Mouse (Mus musculus): ENCODE measurements at regions not wholly inside any gene's neighbourhood (a gene's known extent, or its start where the extent isn't known, plus 50 kb on each side); places are given as distances from the start of the nearest gene placed in this dataset.
"Not testable (repeated sequence)": the region's sequence is repeated elsewhere in the genome, so short reads cannot be mapped to it uniquely, and the experiment has no call there.

DNA sequence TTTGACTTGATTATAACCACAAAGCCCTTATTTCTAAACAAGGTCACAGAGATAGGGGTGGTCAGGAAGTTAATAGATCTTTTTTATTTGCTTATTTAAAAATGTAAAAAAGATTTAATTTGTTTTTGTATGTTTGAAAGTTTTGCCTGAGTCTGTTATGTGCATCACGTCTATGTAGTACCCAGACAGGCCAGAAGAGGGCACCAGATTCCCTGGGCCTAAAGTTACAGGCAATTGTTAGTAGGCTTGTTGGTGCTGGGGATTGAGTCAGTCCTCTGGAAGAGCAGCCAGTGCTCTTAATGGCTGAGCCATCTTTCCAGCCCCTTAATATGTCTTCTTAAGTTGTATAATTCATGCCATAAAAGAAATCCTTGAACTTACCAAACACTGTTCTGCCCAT is 211.5 kb upstream of the 1700012A03Rik start:
- Histone ChIP-seq H3K9ac (no peak overlapping the region), H3K36me3 (no peaks in the 10 kb centered on the region), H3K27me3 (no peaks in the 10 kb centered on the region), H3K4me2 (no peak overlapping the region), H3K27ac (no peak overlapping the region), H3K9me3 (no peaks in the 10 kb centered on the region), H3K4me1 (no peaks in the 10 kb centered on the region), H3K4me3 (no peak overlapping the region)
- no peak for ATAC-seq (ENCODE audit: insufficient number of reproducible peaks, low FRiP score, low TSS enrichment, low read depth)
- WGBS, result 75% methylated on average over 1 of the region's 1 CpGs

DNA sequence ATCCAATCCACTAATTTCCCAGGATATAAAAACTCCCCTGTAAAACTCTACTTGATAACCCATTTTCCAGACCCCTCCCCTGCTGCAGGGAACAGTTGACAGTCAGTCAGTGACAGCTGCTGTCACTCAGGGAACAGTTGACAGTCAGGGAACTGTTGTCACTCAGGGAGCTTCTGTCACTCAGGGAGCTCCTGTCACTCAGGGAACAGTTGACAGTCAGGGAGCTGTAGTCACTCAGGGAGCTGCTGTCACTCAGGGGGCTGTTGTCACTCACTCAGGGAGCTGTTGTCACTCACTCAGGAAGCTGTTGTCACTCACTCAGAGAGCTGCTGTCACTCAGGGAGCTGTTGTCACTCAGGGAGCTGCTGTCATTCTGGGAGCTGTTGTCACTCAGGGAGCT is 214.3 kb upstream of the 1700012A03Rik start:
- no peaks in the 10 kb centered on the region for H3K27me3 ChIP-seq
- no peaks in the 10 kb centered on the region for H3K9me3 ChIP-seq
- no peak overlapping the region for H3K27ac ChIP-seq
- no peak overlapping the region for H3K4me3 ChIP-seq
- H3K9ac ChIP-seq, result no peak overlapping the region
- no peaks in the 10 kb centered on the region for H3K36me3 ChIP-seq
- no peak overlapping the region for H3K4me2 ChIP-seq
- no peaks in the 10 kb centered on the region for H3K4me1 ChIP-seq
- no peak for ATAC-seq (ENCODE audit: insufficient number of reproducible peaks, low FRiP score, low TSS enrichment, low read depth)

DNA sequence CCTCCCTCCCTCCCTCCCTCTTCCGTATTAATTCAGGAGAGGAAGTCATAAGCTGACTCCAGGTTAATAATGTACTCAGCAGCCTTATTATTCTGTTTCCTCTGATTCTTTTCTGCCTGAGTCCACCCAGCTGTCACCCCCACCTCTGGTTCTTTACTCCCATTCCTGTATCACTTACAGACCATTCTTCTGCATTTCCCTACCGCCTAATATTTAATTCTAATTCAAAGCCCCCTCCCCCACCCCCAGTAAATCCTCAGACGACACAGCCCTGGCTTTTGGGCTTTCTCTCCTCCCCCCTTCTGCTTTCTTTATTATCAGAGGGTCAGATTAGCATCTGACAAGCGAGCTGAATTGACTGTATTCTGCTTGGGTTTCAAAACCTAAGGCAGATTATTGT is 215.5 kb upstream of the 1700012A03Rik start:
- Histone ChIP-seq H3K9me3 (no peaks in the 10 kb centered on the region), H3K4me3 (no peak overlapping the region), H3K36me3 (no peaks in the 10 kb centered on the region), H3K4me2 (no peak overlapping the region), H3K27me3 (no peaks in the 10 kb centered on the region), H3K9ac (no peak overlapping the region), H3K4me1 (no peaks in the 10 kb centered on the region), H3K27ac (no peak overlapping the region)
- ATAC-seq (ENCODE audit: insufficient number of reproducible peaks, low FRiP score, low TSS enrichment, low read depth), result no peak
- WGBS, result 28% methylated on average over 3 of the region's 4 CpGs

DNA sequence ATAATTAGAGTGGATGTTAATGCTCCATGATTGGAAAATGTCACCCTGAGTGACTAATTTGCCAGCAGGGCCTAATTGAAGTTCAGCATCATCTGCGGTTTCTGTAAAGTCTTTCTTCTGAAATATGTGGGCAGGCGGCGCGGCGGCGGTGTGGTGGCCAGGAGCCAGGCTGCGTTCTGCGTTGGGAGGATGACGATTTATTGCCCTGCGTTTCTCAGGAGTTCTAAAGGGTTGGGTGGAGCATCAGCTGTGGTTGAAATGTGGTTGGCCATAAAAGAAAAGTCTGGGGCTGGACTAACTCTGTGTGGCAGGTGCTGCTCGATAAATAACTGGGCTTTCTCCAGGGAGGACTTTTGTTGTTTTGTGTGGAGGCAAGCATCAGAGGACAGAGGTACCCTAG is 219.4 kb upstream of the 1700012A03Rik start:
- H3K9me3 ChIP-seq, result no peaks in the 10 kb centered on the region
- H3K27ac ChIP-seq, result no peak overlapping the region
- H3K4me2 ChIP-seq, result no peak overlapping the region
- no peaks in the 10 kb centered on the region for H3K4me1 ChIP-seq
- no peaks in the 10 kb centered on the region for H3K36me3 ChIP-seq
- no peaks in the 10 kb centered on the region for H3K27me3 ChIP-seq
- no peak overlapping the region for H3K4me3 ChIP-seq
- no peak for ATAC-seq (ENCODE audit: insufficient number of reproducible peaks, low FRiP score, low TSS enrichment, low read depth)
- no peak overlapping the region for H3K9ac ChIP-seq
- WGBS, result 28% methylated on average over 11 of the region's 11 CpGs

DNA sequence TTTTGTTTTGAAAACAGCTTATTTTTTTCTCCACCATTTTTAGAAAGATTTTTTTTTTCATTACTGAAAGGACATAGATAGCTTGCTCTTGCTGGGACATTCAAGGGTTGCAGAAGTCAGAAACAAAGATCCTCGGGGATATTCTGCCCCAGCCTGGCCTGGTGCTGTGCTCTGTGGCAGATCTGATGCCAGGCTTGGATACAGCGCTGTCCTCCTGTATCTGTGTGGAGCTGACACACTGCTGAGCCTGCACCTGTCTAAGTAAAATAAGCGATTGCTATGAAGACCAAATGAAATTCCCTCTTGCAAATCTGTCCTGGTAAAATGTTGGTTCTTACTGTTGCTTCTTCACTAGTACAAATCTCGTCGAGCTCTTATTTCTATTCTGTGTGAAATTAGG is 226.4 kb upstream of the 1700012A03Rik start:
- no peak overlapping the region for H3K4me2 ChIP-seq
- no peak overlapping the region for H3K9ac ChIP-seq
- H3K27ac ChIP-seq, result no peak overlapping the region
- ATAC-seq (ENCODE audit: insufficient number of reproducible peaks, low FRiP score, low TSS enrichment, low read depth), result no peak
- H3K9me3 ChIP-seq, result no peaks in the 10 kb centered on the region
- H3K4me1 ChIP-seq, result no peaks in the 10 kb centered on the region
- no peak overlapping the region for H3K4me3 ChIP-seq
- no peaks in the 10 kb centered on the region for H3K36me3 ChIP-seq
- 88% methylated on average over 5 of the region's 5 CpGs for WGBS
- H3K27me3 ChIP-seq, result no peaks in the 10 kb centered on the region

DNA sequence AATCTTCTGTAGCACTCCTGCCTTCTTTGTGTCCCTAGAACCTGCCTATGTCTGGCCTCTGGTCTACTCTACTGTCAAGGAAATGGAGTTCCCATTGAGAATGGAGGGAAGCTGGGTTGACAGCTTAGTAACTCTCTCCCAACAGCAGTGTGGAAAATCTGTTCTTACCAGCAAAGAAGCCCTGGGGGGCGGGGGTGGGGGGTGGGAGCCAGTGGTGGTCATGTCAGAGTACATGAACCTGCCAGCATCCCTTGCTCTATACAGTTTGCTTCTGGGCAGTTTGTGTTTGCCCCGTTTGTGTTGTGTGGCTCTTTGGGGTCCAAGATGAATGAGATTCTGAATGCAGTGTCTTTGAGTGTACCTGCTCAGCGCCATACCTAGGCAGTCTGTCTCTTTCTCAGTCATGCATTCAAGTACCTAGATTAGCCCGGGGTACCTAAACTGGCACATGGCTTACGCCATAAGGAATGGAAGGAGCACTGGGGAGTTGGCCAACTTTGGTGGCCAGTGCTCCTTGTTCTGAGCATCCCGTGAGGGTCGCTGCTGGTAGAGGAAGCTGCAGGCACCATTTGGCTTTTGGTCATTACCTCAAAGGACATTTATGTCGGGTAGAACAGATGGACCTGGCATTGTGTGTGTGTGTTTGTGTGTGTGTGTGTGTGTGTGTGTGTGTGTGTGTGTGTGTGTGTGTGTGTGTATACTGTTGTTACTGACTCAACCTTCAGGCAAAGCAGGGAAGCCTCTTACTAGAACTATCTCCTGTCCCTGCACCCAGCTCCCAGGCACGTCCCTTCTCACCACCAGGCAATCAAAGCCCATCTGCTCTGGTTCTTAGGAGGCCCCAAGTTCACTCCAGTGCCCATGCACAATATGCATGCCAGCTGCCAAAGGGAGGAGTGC is 227.6 kb upstream of the 1700012A03Rik start:
- no peak overlapping the region for H3K4me2 ChIP-seq
- no peaks in the 10 kb centered on the region for H3K27me3 ChIP-seq
- H3K9ac ChIP-seq, result no peak overlapping the region
- 66% methylated on average over 9 of the region's 9 CpGs for WGBS
- no peak overlapping the region for H3K27ac ChIP-seq
- H3K36me3 ChIP-seq, result no peaks in the 10 kb centered on the region
- no peak overlapping the region for H3K4me3 ChIP-seq
- H3K4me1 ChIP-seq, result no peaks in the 10 kb centered on the region
- no peak for ATAC-seq (ENCODE audit: insufficient number of reproducible peaks, low FRiP score, low TSS enrichment, low read depth)
- no peaks in the 10 kb centered on the region for H3K9me3 ChIP-seq

DNA sequence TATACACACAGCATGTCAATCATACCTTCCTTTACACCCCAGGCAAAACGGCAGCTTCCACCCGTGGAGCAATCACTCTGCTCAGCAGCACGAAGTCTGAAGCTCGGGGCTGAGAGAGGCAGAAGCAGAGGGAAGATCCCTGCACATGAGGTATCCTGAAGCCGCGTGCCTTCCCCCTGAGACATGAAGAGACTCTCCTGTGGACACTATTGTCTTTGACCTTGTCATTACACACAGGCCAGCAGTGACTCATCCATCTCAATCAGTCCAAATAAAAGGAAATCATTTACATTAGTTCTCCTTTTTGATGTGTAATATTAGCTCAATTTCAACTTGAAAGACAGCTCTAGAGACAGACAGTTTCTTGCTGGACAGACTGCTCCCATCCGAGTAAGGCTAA is 228.4 kb upstream of the 1700012A03Rik start:
- WGBS, result 55% methylated on average over 7 of the region's 7 CpGs
- no peak for ATAC-seq (ENCODE audit: insufficient number of reproducible peaks, low FRiP score, low TSS enrichment, low read depth)

DNA sequence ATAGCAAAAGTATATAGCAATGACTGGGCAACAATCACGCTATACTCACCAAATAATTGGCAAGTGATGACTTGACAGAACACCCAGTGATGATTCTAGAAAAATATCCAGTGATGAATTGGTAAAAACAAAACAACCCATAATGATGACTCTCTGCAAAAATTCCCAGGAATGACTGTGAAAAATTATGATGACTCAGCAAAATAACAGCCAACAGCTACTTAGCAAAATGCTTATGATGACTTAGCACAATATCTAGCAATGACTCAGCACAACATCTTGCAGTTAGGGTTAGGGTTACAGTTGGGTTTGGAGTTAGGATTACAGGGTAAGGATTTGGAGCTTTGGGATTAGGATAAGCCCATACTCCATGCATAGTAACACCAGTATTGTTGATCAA is 232.4 kb upstream of the 1700012A03Rik start:
- WGBS, result 96% methylated on average over 1 of the region's 1 CpGs
- Histone ChIP-seq H3K27ac (no peak overlapping the region), H3K4me2 (no peak overlapping the region), H3K9ac (no peak overlapping the region), H3K4me1 (no peaks in the 10 kb centered on the region), H3K9me3 (no peaks in the 10 kb centered on the region), H3K4me3 (no peak overlapping the region), H3K36me3 (no peaks in the 10 kb centered on the region), H3K27me3 (no peaks in the 10 kb centered on the region)
- ATAC-seq (ENCODE audit: insufficient number of reproducible peaks, low FRiP score, low TSS enrichment, low read depth), result no peak

More for the DNA sequence above, 228.4 kb upstream of the 1700012A03Rik start:
- Histone ChIP-seq H3K4me1 (no peaks in the 10 kb centered on the region), H3K9ac (no peak overlapping the region), H3K4me3 (no peak overlapping the region), H3K27ac (no peak overlapping the region), H3K9me3 (no peaks in the 10 kb centered on the region), H3K4me2 (no peak overlapping the region), H3K27me3 (no peaks in the 10 kb centered on the region), H3K36me3 (no peaks in the 10 kb centered on the region)

DNA sequence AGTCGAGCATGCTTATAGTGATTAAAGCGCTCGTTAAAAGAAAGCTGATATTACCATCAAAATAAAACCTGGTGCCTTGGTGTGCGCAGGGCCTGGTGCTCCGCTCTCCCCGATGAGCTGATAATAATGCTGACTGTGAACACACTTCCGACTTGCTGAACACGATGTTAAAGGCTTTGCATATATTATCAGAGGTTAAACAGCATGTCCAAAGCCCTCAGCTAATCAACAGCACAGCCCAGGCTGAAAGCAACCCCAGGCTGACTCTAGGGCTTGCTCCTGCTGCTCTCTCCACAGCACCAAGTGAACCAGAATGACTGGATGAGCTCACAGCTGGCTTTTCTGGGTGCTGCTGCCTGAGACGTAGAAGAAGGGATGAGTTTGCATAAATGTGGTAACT is 238.2 kb upstream of the 1700012A03Rik start:
- Histone ChIP-seq H3K4me3 (no peak overlapping the region), H3K36me3 (no peaks in the 10 kb centered on the region), H3K4me2 (no peak overlapping the region), H3K4me1 (peaks cover 12% of the 10 kb centered on the region), H3K9me3 (no peaks in the 10 kb centered on the region), H3K9ac (no peak overlapping the region), H3K27me3 (no peaks in the 10 kb centered on the region), H3K27ac (no peak overlapping the region)
- 48% methylated on average over 9 of the region's 9 CpGs for WGBS
- ATAC-seq (ENCODE audit: insufficient number of reproducible peaks, low FRiP score, low TSS enrichment, low read depth), result no peak

DNA sequence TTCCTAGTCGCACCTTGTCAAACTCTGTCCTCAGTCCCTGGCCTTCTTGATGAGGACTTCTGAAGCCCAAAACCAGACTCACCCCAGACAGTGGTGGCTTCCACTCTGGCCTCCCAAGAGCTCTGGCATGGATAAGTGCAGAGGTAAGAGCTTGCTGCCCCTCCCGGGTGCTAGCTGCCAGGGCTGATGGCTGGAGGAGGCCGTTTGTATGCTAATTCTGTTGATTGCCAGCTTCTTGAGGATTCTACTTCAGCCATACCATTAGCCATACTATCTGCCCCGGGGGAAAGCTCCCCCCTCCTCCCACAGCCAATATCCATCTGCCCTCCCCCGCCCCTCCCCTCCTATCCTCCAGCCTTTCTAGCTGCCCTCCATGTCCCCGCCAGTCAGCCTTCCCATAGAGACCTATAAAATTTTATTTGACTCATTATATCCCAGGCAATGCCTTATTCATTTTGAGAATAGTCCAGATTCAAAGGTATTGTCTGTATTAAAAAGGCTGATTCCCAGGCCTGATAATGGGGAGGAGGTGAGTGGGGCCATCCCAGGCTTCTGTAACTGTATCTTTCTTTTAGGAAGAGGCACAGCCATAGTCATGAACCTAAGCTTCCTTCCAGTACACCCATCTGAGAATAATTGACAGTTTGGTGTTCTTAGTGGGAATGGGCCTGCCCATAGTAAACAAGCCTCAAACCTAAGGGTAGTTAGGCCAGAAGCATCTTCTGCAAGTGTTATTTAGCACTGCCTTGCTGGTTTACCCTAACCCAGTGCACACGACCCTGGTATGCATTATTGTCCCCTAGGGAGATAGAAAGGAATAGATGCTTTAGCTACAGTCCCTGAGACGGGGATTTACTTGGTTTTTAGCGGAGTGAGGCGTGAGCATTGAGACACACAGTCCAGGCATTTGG is 239.2 kb upstream of the 1700012A03Rik start:
- 33% methylated on average over 10 of the region's 10 CpGs for WGBS
- no peaks in the 10 kb centered on the region for H3K36me3 ChIP-seq
- H3K9me3 ChIP-seq, result no peaks in the 10 kb centered on the region
- no peaks in the 10 kb centered on the region for H3K27me3 ChIP-seq
- H3K4me2 ChIP-seq, result no peak overlapping the region
- H3K4me3 ChIP-seq, result no peak overlapping the region
- no peak overlapping the region for H3K27ac ChIP-seq
- H3K4me1 ChIP-seq, result peaks cover 12% of the 10 kb centered on the region
- H3K9ac ChIP-seq, result no peak overlapping the region
- ATAC-seq (ENCODE audit: insufficient number of reproducible peaks, low FRiP score, low TSS enrichment, low read depth), result no peak

DNA sequence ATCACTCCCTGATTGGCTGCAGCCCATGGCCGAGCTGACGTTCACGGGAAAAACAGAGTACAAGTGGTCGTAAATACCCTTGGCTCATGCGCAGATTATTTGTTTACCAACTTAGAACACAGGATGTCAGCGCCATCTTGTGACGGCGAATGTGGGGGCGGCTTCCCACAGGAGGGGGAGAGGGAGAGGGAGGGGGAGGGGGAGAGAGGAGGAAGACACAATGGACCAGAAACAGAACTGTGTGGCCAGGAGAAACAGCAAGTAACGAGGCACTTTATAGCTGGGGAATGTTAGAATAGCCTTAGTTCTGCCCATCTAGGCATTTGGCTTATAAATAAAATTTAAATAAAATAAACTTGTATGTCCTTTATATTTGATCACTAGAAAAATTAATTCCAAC is 240.7 kb upstream of the Podxl start:
- not testable (repeated sequence) for H3K27ac ChIP-seq; H3K9ac ChIP-seq; ATAC-seq (ENCODE audit: insufficient number of reproducible peaks, low FRiP score, low TSS enrichment, low read depth); H3K27me3 ChIP-seq; H3K36me3 ChIP-seq; H3K9me3 ChIP-seq; H3K4me1 ChIP-seq; H3K4me2 ChIP-seq; H3K4me3 ChIP-seq
- 80% methylated on average over 5 of the region's 10 CpGs for WGBS

DNA sequence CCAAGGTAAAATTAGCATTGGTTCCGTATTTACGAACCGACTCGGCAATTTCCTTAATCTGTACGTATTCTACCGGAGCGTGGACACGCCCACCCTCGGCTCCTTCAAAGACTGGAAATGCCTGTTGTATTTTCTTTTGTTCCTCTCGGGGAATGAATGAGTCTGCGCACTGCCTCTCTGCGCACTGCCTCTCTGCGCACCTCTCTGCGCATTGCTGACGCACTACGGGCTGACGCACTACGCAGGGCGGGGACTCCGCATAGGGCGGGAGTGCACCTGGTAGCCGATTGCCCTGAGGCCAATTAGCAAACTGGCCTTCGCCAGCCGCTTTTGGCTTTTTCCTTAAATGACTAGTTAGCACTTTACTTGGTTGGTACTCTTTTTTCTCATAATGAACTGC is 239.4 kb upstream of the Podxl start:
- not testable (repeated sequence) for H3K36me3 ChIP-seq; ATAC-seq (ENCODE audit: insufficient number of reproducible peaks, low FRiP score, low TSS enrichment, low read depth); H3K4me1 ChIP-seq; H3K4me2 ChIP-seq; H3K27me3 ChIP-seq; H3K4me3 ChIP-seq; H3K27ac ChIP-seq; H3K9ac ChIP-seq; H3K9me3 ChIP-seq
- WGBS, result 76% methylated on average over 11 of the region's 24 CpGs

All from limb, embryonic 15.5 days (tissue).